Mouse (Mus musculus) liver, embryonic 16.5 days (tissue): ENCODE results near the gene Zg16. TPM values are rescaled to one million over a fixed set of nuclear protein-coding genes. Genes with fewer than 3 reads are reported as not detected.

Experiments used
- ATAC-seq: fragments of 200-750 bp; cut with Nextera tagmentation; 2 replicates; pipeline ENCODE4 v1.8.0; 2017; ENCODE audit warnings: low read depth, mild to moderate bottlenecking, moderate number of reproducible peaks, moderate library complexity
- H3K27ac ChIP-seq: fragments of 300-500 bp; sonication (generic); 2 replicates; pipeline ENCODE4 v1.5.1; 2014; ENCODE audit warnings: mild to moderate bottlenecking, low read length
- H3K27me3 ChIP-seq: fragments of 300-500 bp; sonication (generic); 2 replicates; pipeline ENCODE4 v1.6.1; 2014; ENCODE audit warnings: low read depth, low read length, mixed read lengths; ENCODE audit not compliant: control insufficient read depth, insufficient read depth
- H3K36me3 ChIP-seq: fragments of 300-500 bp; sonication (generic); 2 replicates; pipeline ENCODE4 v1.6.1; 2014; ENCODE audit warnings: mild to moderate bottlenecking; ENCODE audit not compliant: control insufficient read depth, insufficient read depth
- H3K4me1 ChIP-seq: fragments of 300-500 bp; sonication (generic); 2 replicates; pipeline ENCODE4 v1.6.1; 2014; ENCODE audit warnings: low read depth, low read length, mixed read lengths; ENCODE audit not compliant: control insufficient read depth
- H3K4me2 ChIP-seq: fragments of 300-500 bp; sonication (generic); 2 replicates; pipeline ENCODE4 v1.6.1; 2014; ENCODE audit warnings: low read depth, low read length, mixed read lengths
- H3K4me3 ChIP-seq: fragments of 300-500 bp; sonication (generic); 2 replicates; pipeline ENCODE4 v1.5.1; 2014; ENCODE audit warnings: low read depth, mild to moderate bottlenecking, low read length
- H3K9ac ChIP-seq: fragments of 300-500 bp; sonication (generic); 2 replicates; pipeline ENCODE4 v1.6.1; 2014; ENCODE audit warnings: low read depth, low read length
- H3K9me3 ChIP-seq: fragments of 300-500 bp; sonication (generic); replicated peaks from 2 replicates; pipeline ENCODE4 v1.6.1; 2016; ENCODE audit warnings: low read length; ENCODE audit not compliant: control insufficient read depth
- WGBS: fragments of 180-500 bp; shearing (Covaris S2); extraction: QIAGEN DNeasy Blood & Tissue Kit; methylation state at CpG from one replicate; pipeline ENCODE4 v1.1.7; 2014; ENCODE audit not compliant: insufficient replicate concordance; 5-methylcytosine and 5-hydroxymethylcytosine counted together
- polyA plus RNA-seq: library from polyadenylated mRNA; unstranded; fragments of >200 nt; fragmentation: Nextera tagmentation; extraction: Ambion mirVana; gene quantifications from 2 replicates; pipeline ENCODE4 v1.2.1, GENCODE M21; 2015

Gene Zg16
- polyA plus RNA-seq, 1 experiment from 2014 or later: 0.58 TPM

- peaks cover 52% of the 10 kb centered on the region for H3K4me1 ChIP-seq
- peaks cover 13% of the 10 kb centered on the region for H3K36me3 ChIP-seq
- peak within 1 kb of the TSS; percentile 80 for H3K4me2 ChIP-seq
- H3K4me3 ChIP-seq: peak within 1 kb of the TSS; percentile 87
- H3K27me3 ChIP-seq: no peaks in the 10 kb centered on the region
- H3K9ac ChIP-seq: peak within 1 kb of the TSS; percentile 95
- H3K9me3 ChIP-seq: no peaks in the 10 kb centered on the region
- ATAC-seq: peak; percentile 85
- H3K27ac ChIP-seq: peak within 1 kb of the TSS; percentile 96
- WGBS: 4% methylated on average over 39 of the region's 39 CpGs
Observed at GRCm38 (mm10) chr7:127016971-127017949, 69.9 kb downstream of the Zg16 start, which contains the start of gene Pagr1a. Gene Pagr1a, minus strand, starts transcription at chr7:127017352.

GRCm38 (mm10) chr7:127016486-127016938 is 70.6 kb downstream of the Zg16 start:
- Histone ChIP-seq H3K36me3 (peaks cover 9% of the 10 kb centered on the region; the same call in 1 of the 2 replicates), H3K4me1 (peaks cover 45% of the 10 kb centered on the region), H3K27me3 (no peaks in the 10 kb centered on the region), H3K4me2 (peak overlapping the region; percentile 80), H3K4me3 (peak overlapping the region; percentile 87), H3K9me3 (no peaks in the 10 kb centered on the region), H3K9ac (peak overlapping the region; percentile 95), H3K27ac (peak overlapping the region; percentile 96)
- ATAC-seq: peak; percentile 59
- 0% methylated on average over 22 of the region's 22 CpGs for WGBS

GRCm38 (mm10) chr7:127016481-127016485 is 70.8 kb downstream of the Zg16 start, which contains the start of gene Pagr1b:
Gene Pagr1b, minus strand, starts transcription at chr7:127016484.
- Histone ChIP-seq H3K4me2 (peak within 1 kb of the TSS; percentile 80), H3K9ac (peak within 1 kb of the TSS; percentile 95), H3K4me3 (peak within 1 kb of the TSS; percentile 87), H3K4me1 (peaks cover 42% of the 10 kb centered on the region), H3K27ac (peak within 1 kb of the TSS; percentile 96), H3K27me3 (no peaks in the 10 kb centered on the region), H3K9me3 (no peaks in the 10 kb centered on the region), H3K36me3 (peaks cover 9% of the 10 kb centered on the region; the same call in 1 of the 2 replicates)
- ATAC-seq: no peak

- H3K4me1 ChIP-seq: peaks cover 40% of the 10 kb centered on the region
- ATAC-seq: peak; percentile 49
- no peaks in the 10 kb centered on the region for H3K9me3 ChIP-seq
- H3K36me3 ChIP-seq: peaks cover 9% of the 10 kb centered on the region; the same call in 1 of the 2 replicates
- peak overlapping the region; percentile 87 for H3K4me3 ChIP-seq
- WGBS: 2% methylated on average over 9 of the region's 10 CpGs
- H3K4me2 ChIP-seq: peak overlapping the region; percentile 80
- H3K9ac ChIP-seq: peak overlapping the region; percentile 95
- H3K27ac ChIP-seq: peak overlapping the region; percentile 96
- H3K27me3 ChIP-seq: no peaks in the 10 kb centered on the region
Observed at GRCm38 (mm10) chr7:127016081-127016480, 71.0 kb downstream of the Zg16 start.

- peaks cover 9% of the 10 kb centered on the region; the same call in 1 of the 2 replicates for H3K36me3 ChIP-seq
- 86% methylated on average over 12 of the region's 12 CpGs for WGBS
- no peak overlapping the region for H3K4me2 ChIP-seq
- H3K27me3 ChIP-seq: no peaks in the 10 kb centered on the region
- no peak for ATAC-seq
- H3K4me3 ChIP-seq: no peak overlapping the region
- H3K27ac ChIP-seq: no peak overlapping the region
- peaks cover 39% of the 10 kb centered on the region for H3K4me1 ChIP-seq
- no peaks in the 10 kb centered on the region for H3K9me3 ChIP-seq
- no peak overlapping the region for H3K9ac ChIP-seq
Observed at GRCm38 (mm10) chr7:127014993-127015392, 72.1 kb downstream of the Zg16 start.

GRCm38 (mm10) chr7:127014320-127014719 is 72.8 kb downstream of the Zg16 start, which contains the start of gene Mvp:
Gene Mvp, minus strand, starts transcription at chr7:127014621.
- ATAC-seq: no peak
- 16% methylated on average over 11 of the region's 11 CpGs for WGBS
- Histone ChIP-seq H3K9ac (peak within 1 kb of the TSS; percentile 70), H3K4me1 (peaks cover 43% of the 10 kb centered on the region), H3K36me3 (peaks cover 9% of the 10 kb centered on the region; the same call in 1 of the 2 replicates), H3K4me3 (peak within 1 kb of the TSS; percentile 73), H3K27me3 (no peaks in the 10 kb centered on the region), H3K4me2 (peak within 1 kb of the TSS; percentile 81), H3K27ac (peak within 1 kb of the TSS; percentile 81), H3K9me3 (no peaks in the 10 kb centered on the region)

GRCm38 (mm10) chr7:127013385-127013784 is 73.7 kb downstream of the Zg16 start:
- peak overlapping the region; percentile 73; the same call in 1 of the 2 replicates for H3K4me3 ChIP-seq
- H3K27me3 ChIP-seq: no peaks in the 10 kb centered on the region
- peaks cover 9% of the 10 kb centered on the region; the same call in 1 of the 2 replicates for H3K36me3 ChIP-seq
- peak overlapping the region; percentile 81 for H3K4me2 ChIP-seq
- ATAC-seq: no peak
- no peaks in the 10 kb centered on the region for H3K9me3 ChIP-seq
- peaks cover 53% of the 10 kb centered on the region for H3K4me1 ChIP-seq
- no peak overlapping the region for H3K9ac ChIP-seq
- 77% methylated on average over 6 of the region's 6 CpGs for WGBS
- H3K27ac ChIP-seq: no peak overlapping the region

GRCm38 (mm10) chr7:127012845-127013244 is 74.3 kb downstream of the Zg16 start:
- Histone ChIP-seq H3K9ac (no peak overlapping the region), H3K36me3 (peaks cover 9% of the 10 kb centered on the region; the same call in 1 of the 2 replicates), H3K27me3 (no peaks in the 10 kb centered on the region), H3K27ac (no peak overlapping the region), H3K4me1 (peaks cover 53% of the 10 kb centered on the region), H3K9me3 (no peaks in the 10 kb centered on the region), H3K4me3 (no peak overlapping the region), H3K4me2 (no peak overlapping the region)
- no peak for ATAC-seq
- WGBS: 86% methylated on average over 10 of the region's 10 CpGs

- Histone ChIP-seq H3K9me3 (no peaks in the 10 kb centered on the region), H3K36me3 (peaks cover 9% of the 10 kb centered on the region; the same call in 1 of the 2 replicates), H3K9ac (no peak overlapping the region), H3K4me1 (peaks cover 51% of the 10 kb centered on the region), H3K4me2 (no peak overlapping the region), H3K27ac (no peak overlapping the region), H3K4me3 (no peak overlapping the region), H3K27me3 (no peaks in the 10 kb centered on the region)
- WGBS: 77% methylated on average over 6 of the region's 6 CpGs
- no peak for ATAC-seq
Observed at GRCm38 (mm10) chr7:127012374-127012773, 74.8 kb downstream of the Zg16 start.
